Mouse (Mus musculus) left cerebral cortex, adult 8-10 months (tissue): Measurements from ENCODE around the gene Kantr. TPM values are rescaled to one million over a fixed set of nuclear protein-coding genes. Genes with fewer than 3 reads are reported as not detected.
"Not testable (repeated sequence)": the region's sequence is repeated elsewhere in the genome, so short reads cannot be mapped to it uniquely, and the experiment has no call there.

Source experiments
- DNase-seq, 2 experiments: peaks; one replicate each; pipeline ENCODE4 v3.0.0; 2022; ENCODE audit warnings: low spot score in 2 of 2
- total RNA-seq, 4 experiments: library from RNA; stranded (reverse); gene quantifications; 2 replicates each; pipeline ENCODE4 v1.2.4; 2022

Gene Kantr
- total RNA-seq, result 10 to 100 TPM; 52.2 to 63.5 (median 53.7) TPM

DNA sequence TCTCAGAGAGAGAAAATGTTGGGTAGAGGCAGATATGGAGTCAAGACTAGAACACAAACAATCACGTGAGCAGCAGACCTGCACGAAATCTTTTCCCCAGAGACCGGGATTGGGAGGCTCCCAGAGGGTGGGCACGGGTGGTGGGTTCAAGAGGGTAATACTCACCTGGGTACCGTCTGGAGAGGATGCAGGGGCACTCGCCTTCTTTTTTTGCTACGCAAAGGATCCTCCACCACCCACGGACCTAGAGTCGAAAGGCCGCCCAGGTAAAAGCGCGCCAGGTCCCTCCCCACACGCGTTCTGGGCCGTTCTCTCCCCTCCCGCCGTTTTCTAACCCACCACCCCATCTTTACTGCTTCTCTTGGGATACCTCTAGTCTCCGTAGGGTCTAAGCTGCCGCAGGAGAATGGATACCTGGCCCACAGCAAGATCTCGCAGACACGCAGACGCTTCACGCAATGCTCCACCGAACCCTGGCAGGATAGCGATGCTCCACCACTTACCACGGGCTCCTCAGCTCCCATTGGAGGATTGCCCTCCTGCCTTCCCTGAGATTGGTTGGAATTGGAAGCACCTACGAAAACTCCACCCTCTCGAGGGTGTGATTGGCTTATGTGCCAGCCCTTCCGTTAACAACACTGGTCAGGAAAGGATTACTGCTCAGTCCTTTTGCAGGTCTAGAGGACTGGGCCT lies at the start of gene Kantr:
TSS of gene Kantr (minus strand) at position 500 of the 693 bp plus-strand sequence.
- peak; percentile 53 to 82 for DNase-seq

DNA sequence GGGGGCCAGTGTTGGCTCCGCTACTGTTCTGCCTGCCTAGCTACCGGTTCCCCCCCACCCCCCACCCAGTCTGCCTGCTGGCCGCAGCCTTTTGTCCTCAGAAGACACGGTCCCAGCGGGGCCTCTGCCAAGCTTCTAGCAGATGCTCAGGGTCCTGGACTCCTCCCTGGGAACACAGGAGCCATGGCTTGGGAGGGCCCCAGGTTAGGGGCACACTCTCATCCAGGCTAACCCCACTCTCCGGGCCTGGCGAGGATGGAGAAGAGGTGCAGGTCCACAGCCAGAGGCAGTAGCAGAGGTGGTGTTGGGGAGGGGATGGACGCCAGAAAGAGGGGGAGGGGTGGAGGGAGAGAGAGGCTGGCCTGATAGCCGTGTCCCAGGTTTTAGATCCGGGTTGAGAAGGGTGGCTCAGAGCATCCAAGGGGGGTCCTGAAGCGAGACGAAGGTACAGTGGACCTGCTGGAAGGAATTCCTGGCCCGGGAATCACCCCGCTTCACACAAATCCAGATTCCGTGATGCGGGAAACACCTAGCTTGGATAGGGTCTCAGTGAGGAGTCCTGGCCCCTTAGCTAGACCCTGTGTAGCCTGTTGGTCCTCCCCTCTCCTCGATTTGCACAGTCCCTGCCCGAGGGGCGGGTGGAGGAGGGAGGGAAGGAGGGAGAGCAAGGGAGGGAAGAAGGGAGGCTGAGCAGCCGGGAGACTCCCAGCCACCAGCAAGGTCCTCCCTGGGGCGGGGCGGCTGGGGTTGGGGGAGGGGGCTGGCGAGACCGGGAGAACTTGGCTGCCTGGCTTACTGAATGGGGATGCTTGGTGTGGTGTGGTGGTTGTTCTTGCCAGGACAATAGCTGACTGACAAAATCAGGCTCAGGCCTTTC lies 41.3 kb upstream of the Kantr start, which contains the start of gene Gpr173:
TSS of gene Gpr173 (minus strand) at position 308 of the 877 bp plus-strand sequence.
- DNase-seq, result peak; percentile 27 to 49

DNA sequence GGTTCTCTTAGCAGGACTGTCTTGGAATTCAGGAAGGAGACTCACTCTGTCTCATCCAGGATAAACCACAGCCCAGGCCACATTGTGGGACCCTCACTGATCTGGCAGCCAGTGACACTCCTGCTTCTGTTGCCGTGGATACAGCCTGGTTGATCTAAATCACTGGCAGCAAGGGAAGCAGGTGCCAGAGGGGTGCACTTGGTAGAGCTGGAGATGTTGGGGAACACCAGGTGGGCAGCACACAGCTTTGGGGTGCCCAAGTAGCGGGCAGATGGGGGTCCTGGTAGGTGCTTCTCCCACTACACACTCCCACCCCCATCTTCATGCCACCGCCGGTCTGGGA lies 40.7 kb upstream of the Kantr start:
- DNase-seq, result no peak

DNA sequence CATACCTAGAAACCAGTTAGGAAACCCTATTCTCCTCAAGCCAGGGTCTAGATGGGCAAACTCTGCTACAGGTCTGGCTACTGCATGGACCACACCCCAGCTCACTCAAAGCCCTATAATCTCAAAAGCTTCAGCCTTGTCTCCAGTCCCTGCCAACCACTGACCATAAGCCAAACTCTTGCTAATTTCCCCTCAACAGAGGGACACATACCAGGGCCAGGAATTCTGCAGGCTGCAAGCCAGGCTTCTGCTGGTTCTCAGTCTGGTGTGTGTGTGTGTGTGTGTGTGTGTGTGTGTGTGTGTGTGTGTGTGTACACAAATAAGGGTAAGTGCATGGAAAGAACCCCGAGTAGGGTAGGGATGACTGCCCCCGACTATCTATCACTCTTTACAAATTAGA lies 39.1 kb upstream of the Kantr start:
- DNase-seq, result no peak

DNA sequence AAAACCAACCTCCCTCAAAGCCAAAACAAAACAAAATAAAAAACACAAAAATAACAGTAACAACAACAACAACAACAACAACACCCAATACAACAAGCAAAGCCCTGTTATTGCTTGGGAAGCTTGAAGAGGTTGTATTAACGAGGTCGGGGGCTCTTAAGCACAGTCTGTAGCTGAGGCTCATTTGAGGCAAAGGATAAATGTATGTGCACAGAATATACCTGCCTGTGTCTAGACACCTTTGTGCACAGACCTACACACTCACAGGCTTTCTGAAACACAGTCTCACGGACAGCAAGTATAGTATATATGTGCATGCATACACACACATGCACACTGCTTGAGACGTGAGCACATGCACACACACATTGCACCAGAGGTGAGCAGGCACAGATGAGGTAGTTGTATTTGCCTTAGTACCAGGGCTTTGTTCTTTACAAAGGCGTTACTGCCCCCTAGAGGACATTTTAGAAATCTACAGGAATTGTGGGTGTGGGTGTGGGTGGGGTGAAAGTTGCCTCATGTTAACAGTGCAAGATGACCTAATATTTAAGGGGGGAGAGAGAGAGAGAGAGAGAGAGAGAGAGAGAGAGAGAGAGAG lies 25.4 kb upstream of the Kantr start:
- no peak for DNase-seq

DNA sequence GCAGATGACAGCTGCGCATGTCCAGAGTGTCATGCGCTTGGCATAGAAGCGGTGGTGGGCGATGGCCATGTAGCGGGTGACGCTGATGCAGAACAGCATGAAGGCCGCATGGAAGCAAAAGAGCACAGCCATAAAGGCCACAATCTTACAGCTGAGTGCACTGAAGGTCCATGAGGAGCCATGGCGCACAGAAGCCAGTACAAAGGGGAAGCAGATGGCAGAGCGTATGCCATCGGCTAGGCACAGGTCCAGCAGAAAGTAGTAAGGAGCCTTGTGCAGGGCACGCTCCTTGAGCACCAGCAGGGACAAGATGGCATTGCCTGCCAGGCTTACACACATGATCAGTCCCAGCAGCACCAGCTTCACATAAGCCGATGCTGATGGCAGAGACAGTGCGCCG lies 19.7 kb upstream of the Kantr start:
- DNase-seq, result no peak

DNA sequence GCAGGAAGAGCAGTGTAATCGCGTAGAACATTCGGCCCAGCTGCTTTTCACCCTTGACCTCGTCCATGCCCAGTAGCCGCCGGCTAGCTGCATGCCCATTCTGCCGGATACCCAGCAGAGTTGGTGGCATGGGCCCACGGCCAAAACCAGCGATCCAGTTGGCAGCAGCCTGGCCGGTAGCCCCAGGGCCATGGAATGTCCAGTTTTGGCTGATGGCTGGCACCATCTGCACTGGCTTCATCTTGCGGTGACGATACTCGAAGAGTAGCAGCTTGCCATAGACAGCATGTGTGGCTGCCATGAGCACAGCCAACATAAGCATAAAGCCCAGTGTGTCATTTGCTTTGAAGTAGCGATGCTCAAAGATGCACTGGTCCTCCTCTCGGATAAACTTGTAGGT lies 19.3 kb upstream of the Kantr start:
- no peak for DNase-seq

DNA sequence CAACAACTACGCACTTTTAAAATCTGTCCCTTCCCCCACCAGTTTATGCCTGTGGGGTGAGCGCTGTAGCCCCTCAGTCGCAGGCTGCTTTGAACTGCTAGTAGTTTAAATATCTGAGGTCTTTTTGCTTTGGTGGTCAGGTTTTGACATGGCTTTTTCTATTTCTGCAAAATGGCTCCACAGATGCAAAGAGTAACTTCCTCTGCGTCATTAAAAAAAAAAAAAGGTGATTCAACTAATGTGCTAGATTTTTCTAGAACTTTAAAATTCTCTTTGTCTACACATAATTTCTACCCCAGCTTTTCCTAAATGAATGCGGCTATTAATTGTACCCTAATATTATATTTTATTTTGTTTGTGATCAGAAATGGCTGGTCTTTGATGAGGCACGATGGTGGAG lies 15.6 kb upstream of the Kantr start:
- DNase-seq, result no peak

DNA sequence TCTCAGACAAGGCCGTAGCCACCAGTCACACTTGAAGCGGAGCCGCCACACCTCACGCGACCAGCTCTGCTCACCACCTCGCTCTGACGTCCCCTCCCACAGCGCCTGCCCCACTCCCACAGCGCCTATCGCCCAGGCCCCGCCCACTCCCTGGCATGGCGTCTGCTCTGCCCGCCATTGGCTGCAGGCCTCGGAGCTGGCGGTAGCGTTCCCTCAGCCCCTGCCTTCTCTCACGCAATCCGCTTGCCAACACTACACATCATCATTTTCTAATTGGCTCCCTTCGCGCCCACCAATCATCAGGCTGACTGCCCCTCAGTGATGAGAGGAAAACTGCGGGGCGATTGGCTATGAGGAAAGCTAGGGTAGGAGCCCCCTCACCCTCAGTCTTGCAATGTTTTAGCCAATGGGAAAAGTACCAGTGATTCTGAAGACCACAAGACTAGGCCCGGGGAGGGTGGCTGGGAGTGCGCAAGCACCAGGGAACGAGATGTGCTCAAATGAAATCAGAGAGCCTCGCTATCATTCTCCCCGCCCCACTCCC lies 15.1 kb upstream of the Kantr start, which contains the start of gene Tspyl2:
TSS of gene Tspyl2 (minus strand) at position 68 of the 544 bp plus-strand sequence.
- peak; percentile 74 to 97 for DNase-seq

DNA sequence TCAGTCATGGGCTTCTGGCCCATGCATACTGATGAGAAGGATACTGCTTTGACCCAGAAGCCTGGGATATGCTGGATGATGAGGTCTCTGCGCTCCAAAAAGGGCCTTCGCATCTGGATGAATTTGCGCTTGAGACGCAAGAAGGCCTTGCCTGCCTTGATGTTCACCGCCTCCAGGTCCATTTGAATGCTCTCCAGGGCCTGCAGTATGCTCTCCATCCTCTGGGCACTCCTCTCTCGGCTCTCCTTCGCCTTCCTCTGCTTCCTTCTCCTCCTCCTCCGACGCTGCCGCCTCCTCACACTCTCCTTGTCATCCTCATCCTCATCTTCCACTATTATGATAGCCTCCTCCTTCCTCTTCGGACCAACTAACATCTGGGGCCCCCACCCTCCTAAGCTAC lies 14.2 kb upstream of the Kantr start:
- no peak for DNase-seq

DNA sequence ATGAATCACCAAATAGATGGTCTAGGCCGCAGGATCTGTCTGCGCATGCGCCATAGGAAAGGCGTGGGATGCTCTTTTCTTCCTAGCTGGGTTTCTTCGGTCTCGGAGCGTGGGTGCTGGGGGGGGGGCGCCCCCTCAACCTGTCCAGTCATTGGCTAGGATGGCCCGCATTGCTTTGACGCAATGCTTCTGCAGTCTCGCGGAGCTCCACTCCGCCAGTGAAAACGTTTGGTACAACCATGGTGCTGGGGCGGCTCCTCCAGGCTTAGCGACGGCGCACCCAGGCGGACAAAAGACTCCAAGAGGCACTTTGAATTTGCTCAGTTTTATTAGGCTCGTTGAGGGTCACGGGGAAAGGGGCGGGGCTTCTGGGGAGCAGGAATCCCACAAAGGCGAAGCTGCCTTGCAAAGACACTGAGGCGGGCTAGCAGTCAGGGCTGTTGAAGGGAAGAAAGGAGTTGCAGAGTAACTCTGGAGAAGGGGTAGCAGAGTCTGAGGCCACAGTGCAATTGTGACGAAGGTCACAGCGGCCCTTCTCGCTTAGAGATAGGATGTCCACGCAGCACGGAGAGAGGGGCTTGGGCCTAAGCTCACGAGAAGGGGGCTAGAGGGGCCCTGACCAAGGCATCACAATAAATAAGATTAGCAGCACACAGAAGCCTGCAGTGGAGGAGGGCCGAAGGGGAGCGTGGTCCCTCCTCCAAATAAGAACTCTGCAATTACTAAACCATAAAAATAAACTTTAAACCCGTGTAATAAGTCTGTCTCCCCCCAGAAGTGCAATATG lies 9.4 kb upstream of the Kantr start:
- DNase-seq, result peak; percentile 79 to 92

DNA sequence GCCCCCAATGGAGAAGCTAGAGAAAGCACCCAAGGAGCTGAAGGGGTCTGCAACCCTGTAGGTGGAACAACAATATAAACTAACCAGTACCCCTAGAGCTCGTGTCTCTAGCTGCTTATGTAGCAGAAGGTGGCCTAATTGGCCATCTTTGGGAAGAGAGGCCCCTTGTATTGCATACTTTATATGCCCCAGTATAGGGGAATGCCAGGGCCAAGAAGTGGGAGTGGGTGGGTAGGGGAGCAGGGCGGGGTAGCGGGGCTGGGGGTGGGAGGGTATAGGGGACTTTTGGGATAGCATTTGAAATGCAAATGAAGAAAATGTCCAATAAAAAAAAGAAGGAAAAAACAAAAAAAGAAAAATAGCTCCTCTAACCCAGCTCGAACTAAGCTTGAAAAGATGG lies 8.8 kb upstream of the Kantr start:
- DNase-seq, result not testable (repeated sequence)

DNA sequence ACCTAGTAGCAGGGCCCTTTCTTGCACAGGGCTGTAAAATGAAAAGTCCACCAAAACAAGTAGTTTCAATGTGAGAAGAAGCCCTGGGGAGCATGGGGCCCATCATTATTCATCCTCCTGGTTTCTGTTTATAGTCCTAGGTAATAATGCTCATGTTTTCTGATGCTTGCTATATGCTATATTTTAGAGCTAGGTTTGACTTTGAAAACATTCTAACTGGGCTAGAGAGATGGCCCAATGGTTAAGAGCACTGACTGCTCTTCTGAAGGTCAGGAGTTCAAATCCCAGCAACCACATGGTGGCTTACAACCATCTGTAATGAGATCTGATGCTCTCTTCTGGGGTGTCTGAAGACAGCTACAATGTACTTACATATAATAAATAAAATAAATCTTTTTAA lies 2.1 kb upstream of the Kantr start:
- DNase-seq, result not testable (repeated sequence)

DNA sequence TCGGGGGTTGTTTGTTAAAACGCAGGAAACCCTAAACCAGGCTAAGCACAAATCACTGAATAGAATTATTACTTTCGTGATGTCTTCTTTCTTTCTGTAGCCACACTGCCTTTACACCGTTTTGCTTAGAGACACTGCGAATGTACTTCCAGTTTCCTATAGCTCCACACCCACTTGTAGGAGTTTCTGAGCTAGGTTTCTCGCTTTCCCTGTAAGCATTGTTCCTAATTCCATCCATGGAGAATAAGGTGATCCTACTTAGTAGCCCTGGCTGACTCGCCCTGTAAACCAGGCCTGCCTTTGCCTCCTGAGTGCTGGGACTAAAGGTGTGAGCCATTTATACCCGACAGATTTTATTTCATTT lies 376 bp upstream of the Kantr start:
- no peak for DNase-seq

DNA sequence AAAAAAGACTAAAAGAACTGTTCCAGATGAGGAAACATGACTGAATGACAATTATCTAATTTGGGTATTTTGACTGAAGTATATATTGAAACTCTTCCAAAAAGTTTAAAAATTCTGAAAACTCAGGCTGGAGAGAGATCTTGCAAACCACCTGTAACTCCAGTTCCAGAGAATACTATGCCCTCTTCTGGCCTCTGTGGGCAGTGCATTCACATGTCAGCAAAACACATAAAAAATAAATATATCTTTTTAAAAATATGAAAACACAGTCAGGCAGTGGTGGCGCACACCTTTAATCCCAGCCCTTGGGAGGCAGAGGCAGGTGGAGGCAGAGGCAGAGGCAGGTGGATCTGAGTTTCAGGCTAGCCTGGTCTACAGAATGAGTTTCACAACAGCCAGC lies 3.7 kb downstream of the Kantr start:
- no peak for DNase-seq

DNA sequence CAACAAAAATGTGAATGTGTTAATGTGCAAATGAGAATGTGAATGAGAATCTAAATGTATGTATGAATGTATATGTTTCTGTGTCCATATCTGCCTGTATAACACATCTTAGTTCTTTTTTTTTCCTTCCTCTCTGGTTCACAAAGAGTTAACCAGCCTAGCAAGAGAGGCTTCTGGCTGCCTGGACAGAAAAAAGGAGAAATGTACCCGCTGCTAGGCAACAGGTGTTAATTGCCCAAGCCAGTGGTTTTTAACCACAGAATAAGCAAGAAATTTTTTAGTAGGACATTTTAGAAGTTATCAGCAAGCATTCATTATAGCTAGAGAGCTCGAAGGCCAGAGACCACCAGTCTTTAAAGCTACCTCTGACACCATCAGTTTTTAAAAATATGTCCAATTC lies 4.5 kb downstream of the Kantr start:
- DNase-seq, result no peak

DNA sequence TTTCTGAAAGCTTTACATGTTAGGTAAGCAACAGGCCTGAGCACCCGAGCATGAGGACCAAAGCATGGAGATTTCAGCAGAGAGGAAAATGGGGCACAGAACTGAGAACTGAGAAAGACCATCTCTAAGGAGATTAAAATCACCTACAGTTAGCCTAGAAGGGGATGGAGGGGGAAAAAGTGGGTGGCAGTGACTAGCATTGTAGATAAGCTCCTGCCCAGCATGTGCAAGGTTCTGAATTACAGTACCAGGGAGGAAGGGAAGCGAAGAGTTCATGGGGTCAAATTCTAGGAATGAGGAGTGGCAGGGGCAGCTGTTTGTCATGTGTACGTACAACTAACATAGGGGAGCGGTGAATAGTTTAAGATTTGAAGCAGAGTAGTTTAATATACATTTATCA lies 6.8 kb downstream of the Kantr start:
- DNase-seq, result no peak

DNA sequence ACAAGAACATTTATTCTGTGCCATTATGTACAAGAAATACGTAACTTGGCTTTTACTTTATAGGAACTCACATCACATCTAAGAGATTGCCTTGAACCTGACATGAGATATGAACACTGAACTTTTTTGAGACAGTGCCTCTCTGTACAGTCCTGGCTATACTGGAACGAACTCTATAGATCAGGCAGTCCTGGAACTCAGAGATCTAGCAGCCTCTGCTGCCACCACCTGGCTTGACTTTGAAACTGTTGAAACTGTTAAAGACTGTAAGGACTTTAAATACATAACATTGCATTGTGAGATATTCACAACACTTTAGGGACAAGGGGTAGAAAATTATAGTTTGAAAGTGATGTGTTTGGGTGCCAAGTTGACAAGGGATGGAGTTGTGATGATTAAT lies 19.4 kb downstream of the Kantr start:
- DNase-seq, result no peak

DNA sequence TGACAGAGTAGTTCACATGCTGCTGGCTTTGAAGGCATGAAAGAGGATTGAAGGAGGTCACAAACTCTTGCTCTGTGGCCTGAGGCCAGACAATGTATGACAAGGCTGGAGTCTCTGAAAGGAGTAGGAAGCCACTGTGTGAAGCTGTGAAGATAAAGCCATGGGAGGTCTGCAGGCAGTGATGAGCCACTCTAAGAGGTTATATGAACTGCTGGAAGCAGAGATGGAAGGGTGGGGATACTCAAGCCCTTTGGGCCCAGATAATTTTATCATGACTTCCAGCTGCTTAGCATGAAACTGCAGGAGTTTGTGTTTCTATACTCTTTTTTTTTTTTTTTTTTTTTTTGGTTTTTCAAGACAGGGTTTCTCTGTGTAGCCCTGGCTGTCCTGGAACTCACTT lies 19.9 kb downstream of the Kantr start:
- DNase-seq, result no peak

DNA sequence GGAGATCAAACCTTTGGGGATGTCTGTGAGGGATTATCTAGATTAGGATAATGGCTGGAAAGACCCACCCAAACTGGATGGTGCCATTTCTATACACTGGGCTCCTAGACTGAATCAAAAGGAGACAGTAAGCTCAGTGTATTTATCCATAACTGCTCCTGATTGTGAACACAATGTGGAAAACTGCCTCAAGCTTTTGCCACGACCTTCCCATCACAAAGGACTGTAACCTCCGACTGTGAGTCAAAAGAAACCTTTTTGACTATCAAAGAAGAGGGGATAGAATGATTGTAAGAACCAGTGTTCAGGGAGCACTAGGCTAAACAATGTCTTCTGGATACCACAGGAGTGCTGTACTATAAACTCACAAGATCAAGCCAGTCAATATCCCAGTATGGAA lies 21.1 kb downstream of the Kantr start:
- no peak for DNase-seq

DNA sequence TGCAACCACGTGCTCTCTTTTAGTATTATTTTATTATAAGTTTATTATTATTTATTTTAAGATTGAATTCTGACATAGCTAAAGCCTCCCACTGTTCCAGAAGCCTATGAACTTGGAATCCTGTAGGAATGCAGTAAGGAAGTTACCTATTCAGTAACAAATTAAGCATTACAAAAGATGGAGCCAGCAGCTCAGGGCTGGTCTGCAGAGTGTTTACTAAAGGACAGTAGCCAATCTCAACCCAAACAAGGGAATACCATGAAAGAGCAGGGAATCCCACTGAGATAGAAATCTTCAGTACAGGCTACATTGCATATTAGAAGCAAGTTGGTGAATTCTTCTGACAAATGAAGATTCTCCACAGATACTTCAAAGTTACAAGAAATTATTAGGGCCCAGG lies 40.3 kb downstream of the Kantr start:
- DNase-seq, result not testable (repeated sequence)
